Mouse (Mus musculus) MEL (cell line): Measurements from ENCODE around the gene Rheb. TPM values are rescaled to one million over a fixed set of nuclear protein-coding genes. Genes with fewer than 3 reads are reported as not detected.

Experiments
- DNase-seq: peaks from one replicate; pipeline ENCODE4 v3.0.0; 2011; ENCODE audit warnings: low read depth, low spot score
- H3K27ac ChIP-seq: 2 replicates; pipeline ENCODE4 v1.5.1; 2012; ENCODE audit warnings: low read depth, mild to moderate bottlenecking, control low read depth, low read length, moderate library complexity; ENCODE audit not compliant: control insufficient read depth
- H3K27me3 ChIP-seq, 2 experiments: fragments of 150-350 bp in 1 of 2; sonication (generic) in 1 of 2; 2 replicates each; pipeline ENCODE4 v1.6.1; 2012; ENCODE audit warnings: low read length in 2 of 2, mild to moderate bottlenecking in 2 of 2, improper control_type of control experiment in 1 of 2, moderate library complexity in 1 of 2; ENCODE audit not compliant: insufficient read depth in 2 of 2, control insufficient read depth in 1 of 2
- H3K36me3 ChIP-seq, 2 experiments: 2 replicates each; pipeline ENCODE4 v1.6.1; 2012 to 2014; ENCODE audit warnings: low read length in 2 of 2, improper control_type of control experiment in 1 of 2, inconsistent platforms in 1 of 2, mild to moderate bottlenecking in 1 of 2; ENCODE audit not compliant: insufficient read depth in 2 of 2, control insufficient read depth in 1 of 2
- H3K4me1 ChIP-seq, 2 experiments: fragments of 150-350 bp in 1 of 2; sonication (generic) in 1 of 2; 2 replicates each; pipeline ENCODE4 v1.6.1; 2012; ENCODE audit warnings: low read length in 2 of 2, improper control_type of control experiment in 1 of 2, mild to moderate bottlenecking in 1 of 2; ENCODE audit not compliant: insufficient read depth in 2 of 2, control insufficient read depth in 1 of 2
- H3K4me3 ChIP-seq, 2 experiments: fragments of 150-350 bp in 1 of 2; sonication (generic) in 1 of 2; 2 replicates each; pipeline ENCODE4 v1.5.1; 2012; ENCODE audit warnings: low read depth in 2 of 2, low read length in 2 of 2, mild to moderate bottlenecking in 2 of 2, moderate library complexity in 2 of 2, control low read depth in 1 of 2, improper control_type of control experiment in 1 of 2; ENCODE audit not compliant: control insufficient read depth in 1 of 2, insufficient read depth in 1 of 2
- H3K79me2 ChIP-seq: 2 replicates; pipeline ENCODE4 v1.6.1; 2012; ENCODE audit warnings: mild to moderate bottlenecking, low read length, moderate library complexity; ENCODE audit not compliant: control insufficient read depth, poor library complexity, insufficient read depth
- H3K9ac ChIP-seq: 2 replicates; pipeline ENCODE4 v1.6.1; 2012; ENCODE audit warnings: low read depth, mild to moderate bottlenecking, control low read depth, low read length, moderate library complexity; ENCODE audit not compliant: control insufficient read depth, poor library complexity, severe bottlenecking
- H3K9me3 ChIP-seq: fragments of 150-350 bp; sonication (generic); replicated peaks from 2 replicates; pipeline ENCODE4 v1.6.1; 2012; ENCODE audit warnings: mild to moderate bottlenecking, low read length, improper control_type of control experiment, moderate library complexity; ENCODE audit not compliant: insufficient read depth
- CHD1 ChIP-seq: IDR thresholded peaks from 2 replicates; pipeline ENCODE4 v1.6.1; 2012; ENCODE audit warnings: low read depth, mild to moderate bottlenecking, inconsistent platforms, low read length, improper control_type of control experiment
- CTCF ChIP-seq, 3 experiments: IDR thresholded peaks in 2 of 3; conservative IDR thresholded peaks in 1 of 3; 2 replicates each; pipeline ENCODE4 v1.5.1; 2011 to 2012; ENCODE audit warnings: low read length in 3 of 3, low read depth in 2 of 3, mild to moderate bottlenecking in 2 of 3, improper control_type of control experiment in 1 of 3, inconsistent platforms in 1 of 3, mixed read lengths in 1 of 3, moderate library complexity in 1 of 3; ENCODE audit not compliant: control insufficient read depth in 1 of 3, insufficient read depth in 1 of 3, poor library complexity in 1 of 3, severe bottlenecking in 1 of 3
- EP300 ChIP-seq, 2 experiments: IDR thresholded peaks; 2 replicates each; pipeline ENCODE4 v1.6.1; 2011; ENCODE audit warnings: improper control_type of control experiment in 2 of 2, low read length in 2 of 2, low read depth in 1 of 2, mild to moderate bottlenecking in 1 of 2
- ETS1 ChIP-seq: IDR thresholded peaks from 2 replicates; pipeline ENCODE4 v1.6.1; 2012; ENCODE audit warnings: low read depth, mild to moderate bottlenecking, inconsistent platforms, low read length, improper control_type of control experiment, moderate library complexity
- HCFC1 ChIP-seq: IDR thresholded peaks from 2 replicates; pipeline ENCODE4 v1.6.1; 2012; ENCODE audit warnings: low read depth, mild to moderate bottlenecking, inconsistent platforms, low read length, improper control_type of control experiment, moderate library complexity
- JUND ChIP-seq: IDR thresholded peaks from 2 replicates; pipeline ENCODE4 v1.6.1; 2011; ENCODE audit warnings: low read depth, mild to moderate bottlenecking, improper control_type of control experiment, low read length
- KAT2A ChIP-seq: conservative IDR thresholded peaks from 2 replicates; pipeline ENCODE4 v1.6.1; 2012; ENCODE audit warnings: low read depth, low read length, improper control_type of control experiment, inconsistent platforms
- MAFK ChIP-seq: IDR thresholded peaks from 2 replicates; pipeline ENCODE4 v1.6.1; 2011; ENCODE audit warnings: low read depth, mild to moderate bottlenecking, low read length, improper control_type of control experiment, borderline replicate concordance
- MAX ChIP-seq: IDR thresholded peaks from 2 replicates; pipeline ENCODE4 v1.6.1; 2011; ENCODE audit warnings: low read length, improper control_type of control experiment
- MXI1 ChIP-seq: IDR thresholded peaks from 2 replicates; pipeline ENCODE4 v1.6.1; 2011; ENCODE audit warnings: mild to moderate bottlenecking, low read depth, low read length, improper control_type of control experiment
- MYB ChIP-seq: IDR thresholded peaks from 2 replicates; pipeline ENCODE4 v1.6.1; 2011; ENCODE audit warnings: mild to moderate bottlenecking, low read depth, low read length, improper control_type of control experiment
- MYC ChIP-seq: IDR thresholded peaks from 2 replicates; pipeline ENCODE4 v1.6.1; 2011; ENCODE audit warnings: low read depth, mild to moderate bottlenecking, low read length, improper control_type of control experiment, moderate library complexity
- NRF1 ChIP-seq: IDR thresholded peaks from 2 replicates; pipeline ENCODE4 v1.6.1; 2014; ENCODE audit warnings: low read depth, mild to moderate bottlenecking, inconsistent platforms, low read length, improper control_type of control experiment, moderate library complexity; ENCODE audit not compliant: poor library complexity, insufficient read depth, severe bottlenecking
- POLR2A ChIP-seq, 2 experiments: IDR thresholded peaks; 2 replicates each; pipeline ENCODE4 v1.6.1; 2011 to 2012; ENCODE audit warnings: low read length in 2 of 2, mild to moderate bottlenecking in 2 of 2, control low read depth in 1 of 2, improper control_type of control experiment in 1 of 2, low read depth in 1 of 2, moderate library complexity in 1 of 2; ENCODE audit not compliant: control insufficient read depth in 1 of 2, insufficient read depth in 1 of 2, poor library complexity in 1 of 2
- SMC3 ChIP-seq: IDR thresholded peaks from 2 replicates; pipeline ENCODE4 v1.6.1; 2011; ENCODE audit warnings: low read depth, low read length, improper control_type of control experiment
- TAL1 ChIP-seq: IDR thresholded peaks from 2 replicates; pipeline ENCODE4 v1.6.1; 2012; ENCODE audit warnings: mild to moderate bottlenecking, inconsistent platforms, low read length, moderate library complexity, mixed read lengths
- TBP ChIP-seq: IDR thresholded peaks from 2 replicates; pipeline ENCODE4 v1.8.0; 2011; ENCODE audit warnings: low read depth, low read length, improper control_type of control experiment
- USF1 ChIP-seq: IDR thresholded peaks from 2 replicates; pipeline ENCODE4 v1.6.1; 2014; ENCODE audit warnings: low read depth, mild to moderate bottlenecking, inconsistent platforms, low read length, improper control_type of control experiment, moderate library complexity
- USF2 ChIP-seq, 2 experiments: IDR thresholded peaks; 2 replicates each; pipeline ENCODE4 v1.6.1; 2011 to 2012; ENCODE audit warnings: improper control_type of control experiment in 2 of 2, low read length in 2 of 2, borderline replicate concordance in 1 of 2, inconsistent platforms in 1 of 2, low read depth in 1 of 2, mild to moderate bottlenecking in 1 of 2; ENCODE audit not compliant: insufficient read depth in 1 of 2
- ZKSCAN1 ChIP-seq: IDR thresholded peaks from 2 replicates; pipeline ENCODE4 v1.6.1; 2012; ENCODE audit warnings: low read depth, mild to moderate bottlenecking, inconsistent platforms, low read length, improper control_type of control experiment, moderate library complexity
- polyA plus RNA-seq, 2 experiments: library from polyadenylated mRNA; stranded (reverse) in 1 of 2; unstranded in 1 of 2; fragments of >175 nt in 1 of 2; fragments of >200 nt in 1 of 2; gene quantifications; 2 replicates each; pipeline versions ENCODE4 v1.2.1 to v1.2.4; 2012; ENCODE audit warnings: low replicate concordance in 2 of 2, low read depth in 1 of 2; ENCODE audit not compliant: insufficient read length in 2 of 2, insufficient read depth in 1 of 2, missing spikeins in 1 of 2
- total RNA-seq: library from RNA; depleted of rRNA; stranded (reverse); fragments of 300-350 nt; gene quantifications from 2 replicates; pipeline ENCODE4 v1.2.3, GENCODE M21; 2012

Gene Rheb
- total and polyA plus RNA-seq, 3 experiments: 61.3 to 731 (median 114) TPM

GRCm38 (mm10) chr5:24843841-24844240, 1.4 kb upstream of the Rheb start:
- peak overlapping the region; percentile 70 for H3K9ac ChIP-seq
- H3K27ac ChIP-seq: peak overlapping the region; percentile 76
- peak overlapping the region; percentile 43 to 69; a peak in 2 of 4 replicates for H3K4me3 ChIP-seq

GRCm38 (mm10) chr5:24843103-24843475, 665 bp upstream of the Rheb start:
- Histone ChIP-seq H3K27ac (peak overlapping the region; percentile 76), H3K4me3 (peak overlapping the region; percentile 43 to 69), H3K4me1 (peaks cover 22 to 24% of the 10 kb centered on the region in 2 experiments), H3K9ac (peak overlapping the region; percentile 70), H3K79me2 (peaks cover 41% of the 10 kb centered on the region), H3K27me3 (no peaks in the 10 kb centered on the region), H3K36me3 (peaks cover 0 to 37% of the 10 kb centered on the region in 2 experiments; a peak in 3 of 4 replicates), H3K9me3 (no peaks in the 10 kb centered on the region)
- peak; percentile 85 for DNase-seq
- TF ChIP-seq ETS1 (no peak), POLR2A (IDR thresholded peaks at IDR 0.05; ENCODE audit: control insufficient read depth in 1 of 2, insufficient read depth in 1 of 2, low read depth in 1 of 2, low read length in 2 of 2, poor library complexity in 1 of 2) (peak in 1 of 2 experiments; percentile 26; a peak in 2 of 4 replicates), MXI1 (peak; percentile 77), NRF1 (0 out of 2 replicates have a peak, but pooled peaks have one; percentile 1)

More at GRCm38 (mm10) chr5:24843841-24844240, 1.4 kb upstream of the Rheb start:
- H3K4me1 ChIP-seq: peaks cover 22 to 24% of the 10 kb centered on the region in 2 experiments
- H3K9me3 ChIP-seq: no peaks in the 10 kb centered on the region
- peaks cover 0 to 33% of the 10 kb centered on the region in 2 experiments; a peak in 3 of 4 replicates for H3K36me3 ChIP-seq
- peak; percentile 48 for DNase-seq
- TF ChIP-seq JUND (no peak), HCFC1 (no peak), ZKSCAN1 (no peak), MYB (no peak), NRF1 (no peak), SMC3 (no peak), POLR2A (IDR thresholded peaks at IDR 0.05; ENCODE audit: control insufficient read depth in 1 of 2, insufficient read depth in 1 of 2, low read depth in 1 of 2, low read length in 2 of 2, poor library complexity in 1 of 2) (no peak), TBP (no peak), KAT2A (no peak), USF1 (no peak), USF2 (IDR thresholded peaks at IDR 0.05; ENCODE audit: borderline replicate concordance in 1 of 2, insufficient read depth in 1 of 2, low read depth in 1 of 2, low read length in 2 of 2) (no peak), CTCF (IDR thresholded peaks at IDR 0.05 in 2 of 3, conservative IDR thresholded peaks at IDR 0.05 in 1 of 3; ENCODE audit: control insufficient read depth in 1 of 3, insufficient read depth in 1 of 3, low read depth in 2 of 3, low read length in 3 of 3, poor library complexity in 1 of 3, severe bottlenecking in 1 of 3) (no peak), CHD1 (no peak), MYC (no peak), TAL1 (no peak), MAFK (no peak), EP300 (IDR thresholded peaks at IDR 0.05; ENCODE audit: low read depth in 1 of 2, low read length in 2 of 2) (no peak), MAX (no peak)
- peaks cover 35% of the 10 kb centered on the region for H3K79me2 ChIP-seq
- H3K27me3 ChIP-seq: no peaks in the 10 kb centered on the region
